ENCODE assay signal across 8 mouse cellular contexts in genomic region chrX:152151709-152152108, GRCm38 (mm10). TPM values are rescaled to one million over a fixed set of nuclear protein-coding genes. Genes with fewer than 3 reads are reported as not detected.
DNase-seq lines count a peak whose midpoint lies in the region; ATAC-seq and TF ChIP-seq lines count a peak whose summit lies in the region.

No protein-coding gene starts in this region.

- H3K27ac ChIP-seq in heart, adult 2 months: no peak overlapping the region
- no peak overlapping the region for H3K27ac ChIP-seq in heart, embryonic 11.5 days (ENCODE audit: low read depth, low read length)
- H3K27ac ChIP-seq in embryonic facial prominence, embryonic 10.5 days (replicated peaks): no peak overlapping the region
- H3K27ac ChIP-seq in thymus, adult 2 months (ENCODE audit: control insufficient read depth, insufficient read depth, low read length): no peak overlapping the region

- WGBS in heart, adult 2 months: 15% methylated on average over 6 of the region's 6 CpGs
- WGBS in heart, embryonic 11.5 days (ENCODE audit: insufficient replicate concordance): 14% methylated on average over 6 of the region's 6 CpGs
- 16% methylated on average over 6 of the region's 6 CpGs for WGBS in embryonic facial prominence, embryonic 10.5 days
- WGBS in thymus, adult 2 months: 12% methylated on average over 6 of the region's 6 CpGs

- intact Hi-C loops in heart, adult 2 months (cut with DNase I): no loop called here

- H3K36me3 ChIP-seq in heart, adult 2 months (ENCODE audit: control insufficient read depth, insufficient read depth, low read length): peaks cover 4% of the 10 kb centered on the region
- no peaks in the 10 kb centered on the region for H3K36me3 ChIP-seq in heart, embryonic 11.5 days (ENCODE audit: control insufficient read depth, insufficient read depth, low read length)
- H3K36me3 ChIP-seq in embryonic facial prominence, embryonic 10.5 days (replicated peaks): no peaks in the 10 kb centered on the region
- H3K36me3 ChIP-seq in thymus, adult 2 months (ENCODE audit: control insufficient read depth, insufficient read depth, low read length): no peaks in the 10 kb centered on the region

- no peak overlapping the region for H3K9ac ChIP-seq in heart, adult 2 months (ENCODE audit: low read depth, low read length)
- H3K9ac ChIP-seq in heart, embryonic 11.5 days (ENCODE audit: low read depth, low read length): no peak overlapping the region

- no peaks in the 10 kb centered on the region for H3K9me3 ChIP-seq in heart, embryonic 11.5 days (replicated peaks; ENCODE audit: control insufficient read depth, low read length)
- no peaks in the 10 kb centered on the region for H3K9me3 ChIP-seq in embryonic facial prominence, embryonic 10.5 days

- peaks cover 10% of the 10 kb centered on the region for H3K4me1 ChIP-seq in heart, adult 2 months (ENCODE audit: control insufficient read depth, insufficient read depth, low read length)
- H3K4me1 ChIP-seq in heart, embryonic 11.5 days (ENCODE audit: control insufficient read depth, insufficient read depth, low read length): no peaks in the 10 kb centered on the region
- H3K4me1 ChIP-seq in embryonic facial prominence, embryonic 10.5 days: 0 out of 2 replicates have a peak, but pooled peaks cover 2% of the 10 kb centered on the region
- no peaks in the 10 kb centered on the region for H3K4me1 ChIP-seq in thymus, adult 2 months (replicated peaks; ENCODE audit: control insufficient read depth, insufficient read depth, low read length)

- H3K27me3 ChIP-seq in heart, adult 2 months (ENCODE audit: control insufficient read depth, insufficient read depth, low read length): no peaks in the 10 kb centered on the region
- peaks cover 25% of the 10 kb centered on the region for H3K27me3 ChIP-seq in heart, embryonic 11.5 days (ENCODE audit: control insufficient read depth, insufficient read depth, low read length)
- H3K27me3 ChIP-seq in embryonic facial prominence, embryonic 10.5 days (replicated peaks; ENCODE audit: low read depth, poor library complexity, severe bottlenecking): peaks cover 96% of the 10 kb centered on the region
- no peaks in the 10 kb centered on the region for H3K27me3 ChIP-seq in thymus, adult 2 months (ENCODE audit: control insufficient read depth, insufficient read depth, low read length)

- H3K4me2 ChIP-seq in heart, embryonic 11.5 days: no peak overlapping the region

- H3K4me3 ChIP-seq in heart, adult 2 months: no peak overlapping the region
- H3K4me3 ChIP-seq in heart, embryonic 11.5 days (ENCODE audit: low read depth, low read length): no peak overlapping the region
- H3K4me3 ChIP-seq in embryonic facial prominence, embryonic 10.5 days: no peak overlapping the region
- no peak overlapping the region for H3K4me3 ChIP-seq in thymus, adult 2 months (ENCODE audit: control insufficient read depth, insufficient read depth, low read length)

- peak; percentile 81 for TF ChIP-seq CTCF in heart, adult 2 months (IDR thresholded peaks at IDR 0.05)
- no peak for TF ChIP-seq CTCF in thymus, adult 2 months (IDR thresholded peaks at IDR 0.05; ENCODE audit: borderline replicate concordance, control insufficient read depth, extremely low read depth, insufficient read depth, low read length, poor library complexity)

- peak; percentile 40 to 55 for DNase-seq in heart, adult 2 months
- DNase-seq in A20 (ENCODE audit: low read depth, low spot score): peak; percentile 53
- peak; percentile 53 for DNase-seq in adrenal gland, adult 2 months
- peak; percentile 54 for DNase-seq in embryonic facial prominence, embryonic 10.5 days (ENCODE audit: low spot score)
- peak; percentile 61 for DNase-seq in induced T-regulatory cell, adult 2 months (ENCODE audit: low read depth)
- peak; percentile 45 for DNase-seq in thymus, adult 2 months

- no peaks in the 10 kb centered on the region; the same call in 1 of the 2 replicates for H3K79me2 ChIP-seq in heart, adult 2 months (replicated peaks; ENCODE audit: control insufficient read depth, insufficient read depth, low read length)

- ATAC-seq in heart, embryonic 11.5 days (replicated peaks; ENCODE audit: insufficient number of reproducible peaks, low FRiP score, low TSS enrichment): no peak
- ATAC-seq in megakaryocyte progenitor cell, adult 5-6 weeks (replicated peaks; ENCODE audit: poor library complexity): peak; percentile 96

- TF ChIP-seq EP300 in heart, adult 2 months (IDR thresholded peaks at IDR 0.05; ENCODE audit: insufficient read depth, low read depth, low read length): no peak

- no peak for TF ChIP-seq POLR2A in heart, adult 2 months (IDR thresholded peaks at IDR 0.05; ENCODE audit: insufficient read depth, low read depth, low read length)
- TF ChIP-seq POLR2A in thymus, adult 2 months (IDR thresholded peaks at IDR 0.05; ENCODE audit: control insufficient read depth, extremely low read depth, insufficient read depth, low read length, poor library complexity): no peak

RNA-seq across cellular contexts. Expression of gene Iqsec2, which starts 7.6 kb away (rescaled TPM):
- 10 to 100 TPM; 61.3 to 75.9 TPM for total RNA-seq in heart, adult 2 months (2021)
- 111 and 126 TPM in 2 replicates for polyA plus RNA-seq in heart, adult 2 months (2012; rRNA removed)
- 21.6 and 23.6 TPM in 2 replicates for polyA plus RNA-seq in heart, embryonic 11.5 days (2014; fragmentation: Nextera tagmentation; extraction: Ambion mirVana)
- 10 to 100 TPM; 30.4 to 36.2 TPM for total RNA-seq in adrenal gland, adult 2 months (2021)
- 30.1 and 36.7 TPM in 2 replicates for polyA plus RNA-seq in adrenal gland, adult 2 months (2012; rRNA removed)
- polyA plus RNA-seq in embryonic facial prominence, embryonic 10.5 days (2016; fragmentation: Nextera tagmentation; extraction: Ambion mirVana): 0.71 and 0.96 TPM in 2 replicates
- total RNA-seq in megakaryocyte progenitor cell, adult 5-6 weeks (2015): 2.4 and 5.8 TPM in 2 replicates
- 0.92 and 1.3 TPM in 2 replicates for total RNA-seq in megakaryocyte progenitor cell, adult 5-6 weeks (2017)
- polyA plus RNA-seq in thymus, adult 2 months (2012; rRNA removed): 6.0 and 9.7 TPM in 2 replicates
